Mouse (Mus musculus): ENCODE results near the gene Bcr. TPM values are rescaled to one million over a fixed set of nuclear protein-coding genes. Genes with fewer than 3 reads are reported as not detected.

Gene Bcr
- total RNA-seq, 2 experiments from 2014 or later: 11.6 to 12.3 TPM

DNA sequence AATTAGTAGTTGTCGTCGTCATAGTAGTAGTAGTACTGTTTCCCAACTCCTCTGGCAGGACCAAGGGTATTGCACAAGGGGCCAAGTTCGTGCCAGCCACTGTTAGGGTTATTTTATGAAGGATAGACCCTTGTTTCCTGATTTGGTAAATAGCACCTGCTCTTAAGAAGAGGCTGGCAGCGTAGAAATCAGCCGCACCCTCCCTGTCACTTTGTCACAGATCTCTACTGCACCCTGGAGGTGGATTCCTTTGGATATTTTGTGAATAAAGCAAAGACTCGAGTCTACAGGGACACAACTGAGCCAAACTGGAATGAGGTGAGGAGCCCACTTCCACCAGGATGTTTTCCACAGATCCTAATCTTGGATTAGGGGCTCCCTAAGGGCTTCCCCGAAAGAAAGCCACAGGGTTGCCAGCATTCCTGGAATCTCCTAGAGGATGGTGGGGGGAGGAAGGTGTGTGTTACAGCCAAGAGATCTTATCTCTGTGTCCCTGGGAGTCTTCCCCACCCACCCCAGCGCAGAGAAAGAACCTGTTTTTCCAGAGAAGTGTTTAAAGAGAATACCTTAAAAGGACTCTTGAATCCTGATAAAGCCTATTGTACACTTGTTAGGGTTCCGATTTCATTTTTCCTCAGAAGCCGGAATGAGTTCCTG lies 105.6 kb downstream of the Bcr start:
- intact Hi-C loops (cut with DNase I): no loop called here
- DNase-seq: no peak

DNA sequence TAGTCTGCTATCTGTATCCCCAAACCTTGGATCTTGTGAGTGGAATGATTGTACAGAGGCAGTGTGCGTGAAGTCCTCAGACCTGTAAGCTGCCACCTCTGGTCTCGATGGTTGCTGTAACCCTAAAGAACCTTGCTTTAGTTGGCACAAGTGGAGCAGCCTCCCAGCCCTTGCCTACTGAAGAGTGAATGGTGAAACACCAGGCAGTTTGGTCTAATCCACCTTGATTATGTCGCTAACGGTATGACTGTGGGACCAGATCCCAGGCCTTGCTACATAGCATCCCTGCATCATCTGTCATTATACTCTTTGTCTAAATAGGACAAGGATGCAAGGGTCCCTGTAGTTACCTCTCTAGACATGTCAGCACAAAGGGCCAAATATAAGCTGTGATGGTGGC lies 106.2 kb downstream of the Bcr start:
- no peak for DNase-seq
- intact Hi-C loops (cut with DNase I): no loop called here

DNA sequence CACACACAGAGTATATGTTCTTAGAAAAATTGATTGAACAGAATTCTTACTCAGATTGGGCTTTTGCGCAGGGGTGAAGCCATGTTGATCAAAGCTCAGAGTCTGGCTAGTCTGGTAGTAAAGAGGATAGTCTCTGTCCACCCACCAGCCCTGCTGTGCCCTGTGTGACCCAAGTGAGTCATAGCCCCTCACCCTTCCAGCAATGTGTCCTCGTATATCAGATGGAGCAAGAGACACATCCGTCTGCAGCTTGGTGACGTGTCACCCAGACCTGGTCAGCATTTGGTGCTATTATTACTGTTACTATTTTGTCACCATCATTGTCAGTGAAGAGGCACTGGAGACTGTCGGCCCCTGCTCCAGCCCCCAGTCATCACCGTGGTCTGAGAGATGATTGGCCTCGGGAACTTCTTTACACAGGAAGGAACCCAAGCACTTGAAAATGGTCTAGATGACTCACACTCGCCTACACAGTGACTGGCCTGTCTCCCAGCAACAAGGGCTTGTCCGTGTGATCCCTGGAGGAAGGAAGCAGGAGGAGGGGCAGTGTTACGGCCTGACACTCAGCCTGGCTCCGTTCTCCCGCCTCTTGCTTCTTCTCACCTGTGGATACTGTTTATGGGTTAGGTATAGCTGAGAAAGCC lies 109.9 kb downstream of the Bcr start:
- peak; percentile 44 to 46 for DNase-seq

DNA sequence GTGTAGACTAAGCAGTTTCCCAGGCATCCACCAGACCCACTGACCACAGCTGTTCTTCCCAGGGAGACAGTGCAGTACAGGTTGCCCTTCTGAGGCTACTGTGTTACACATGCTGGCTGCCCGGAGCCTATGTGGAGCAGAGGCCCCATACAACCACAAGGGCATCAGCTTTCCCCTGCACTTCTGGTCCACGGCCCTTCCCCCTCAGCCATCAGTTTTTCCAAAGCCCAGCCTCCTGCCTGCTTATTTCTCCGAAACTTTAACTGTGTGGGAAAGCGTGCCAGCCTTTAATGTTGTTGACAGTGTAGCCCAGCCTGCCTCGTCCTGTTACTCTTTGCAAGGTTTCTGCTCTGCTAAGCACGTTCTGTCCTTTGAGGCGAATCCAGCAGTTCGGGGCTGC lies 112.7 kb downstream of the Bcr start:
- DNase-seq: no peak
- intact Hi-C loops (cut with DNase I): no loop called here

More for the DNA sequence above, 109.9 kb downstream of the Bcr start:
- intact Hi-C loops (cut with DNase I): no loop called here

DNA sequence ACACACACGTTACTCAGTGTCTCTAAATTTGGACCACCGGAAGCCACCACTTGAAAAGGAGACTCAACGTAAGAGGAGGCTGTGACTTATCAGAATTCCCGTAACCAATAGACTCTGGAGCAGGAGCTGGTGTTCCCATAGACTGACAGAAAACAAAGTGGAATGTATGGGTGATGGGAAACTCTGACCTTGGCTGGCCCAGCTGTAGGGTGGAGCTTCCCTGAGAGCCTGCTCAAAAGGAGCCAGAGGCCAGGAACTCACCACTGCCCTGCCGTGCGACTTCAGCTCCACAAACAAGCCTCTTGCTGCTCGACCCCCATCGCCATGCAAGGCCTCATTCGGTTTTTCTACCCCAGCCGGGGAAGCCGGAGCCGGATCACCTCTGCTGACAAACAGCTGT lies 113.3 kb downstream of the Bcr start:
- DNase-seq: no peak
- intact Hi-C loops (cut with DNase I): no loop called here

DNA sequence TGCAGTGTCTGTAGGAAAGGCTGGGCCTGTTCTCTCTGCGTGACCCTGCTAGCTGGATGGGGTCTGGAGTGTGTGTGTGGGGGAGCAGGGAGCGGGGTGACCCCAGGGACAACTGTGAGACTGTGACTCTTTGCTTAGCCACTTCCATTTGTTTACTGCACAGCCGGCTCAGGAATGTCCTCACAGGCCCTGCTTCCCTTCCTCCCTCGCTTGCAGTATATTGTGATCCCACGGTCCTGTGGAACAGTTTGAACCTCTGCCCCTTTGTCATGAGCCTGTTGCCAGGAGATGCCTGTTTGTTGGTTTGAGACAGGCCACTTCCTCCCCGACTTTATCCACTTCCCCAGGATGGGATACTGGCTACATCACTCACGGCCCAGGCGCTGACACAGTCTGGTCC lies 116.1 kb downstream of the Bcr start:
- DNase-seq: no peak
- intact Hi-C loops (cut with DNase I): no loop called here

DNA sequence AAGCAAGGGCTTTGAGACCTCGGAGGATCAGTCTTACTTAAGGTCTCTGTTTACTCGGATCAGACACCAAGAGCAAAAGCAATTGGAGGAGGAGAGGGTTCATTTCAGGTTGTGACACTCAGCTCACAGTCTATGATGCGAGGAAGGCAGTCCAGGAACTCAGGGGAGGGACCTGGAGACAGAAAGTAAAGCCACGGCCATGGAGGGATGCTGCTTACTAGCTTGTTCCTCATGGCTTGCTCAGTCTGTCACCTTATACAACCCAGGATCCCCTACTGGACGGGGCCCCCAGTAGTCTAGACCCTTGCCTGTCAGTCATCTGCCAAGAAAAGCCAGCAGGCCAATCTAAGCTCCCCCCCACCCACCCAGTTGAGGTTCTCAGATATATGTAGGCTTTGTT lies 118.5 kb downstream of the Bcr start:
- DNase-seq: no peak
- intact Hi-C loops (cut with DNase I): no loop called here

DNA sequence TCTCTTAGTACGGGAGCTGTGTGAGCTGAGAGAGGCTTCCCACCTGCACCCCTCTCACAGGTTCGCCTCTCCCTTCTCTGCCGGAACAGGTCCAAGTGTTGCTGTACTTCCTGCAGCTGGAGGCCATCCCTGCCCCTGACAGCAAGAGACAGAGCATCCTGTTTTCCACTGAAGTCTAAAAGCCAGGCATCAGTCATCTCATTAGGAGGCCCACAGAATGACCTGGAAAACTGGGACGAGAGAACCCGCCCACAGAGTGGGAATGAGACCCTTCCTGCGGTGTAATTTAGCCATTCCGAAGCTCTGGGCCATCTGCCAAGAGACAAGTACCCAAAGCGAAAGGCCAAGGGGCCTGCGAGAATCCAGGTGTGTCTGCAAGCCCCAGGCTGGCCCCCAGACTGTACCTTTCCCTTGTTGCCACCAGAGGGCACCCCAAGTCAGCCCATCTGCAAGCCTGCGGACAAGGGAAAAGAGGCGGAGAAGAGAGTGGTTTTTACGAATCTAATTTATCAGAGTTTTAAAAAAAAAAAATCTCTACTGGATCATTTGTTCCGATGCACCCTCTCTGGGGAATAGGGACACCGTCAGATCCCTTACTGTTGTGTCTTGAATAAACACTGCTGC lies 121.9 kb downstream of the Bcr start:
- intact Hi-C loops (cut with DNase I): loop anchor here (1.0 to 2.0 kb wide), 4 partner anchors 69 to 303 kb away; no protein-coding TSS in a partner anchor
- DNase-seq: peak; percentile 79 to 87

DNA sequence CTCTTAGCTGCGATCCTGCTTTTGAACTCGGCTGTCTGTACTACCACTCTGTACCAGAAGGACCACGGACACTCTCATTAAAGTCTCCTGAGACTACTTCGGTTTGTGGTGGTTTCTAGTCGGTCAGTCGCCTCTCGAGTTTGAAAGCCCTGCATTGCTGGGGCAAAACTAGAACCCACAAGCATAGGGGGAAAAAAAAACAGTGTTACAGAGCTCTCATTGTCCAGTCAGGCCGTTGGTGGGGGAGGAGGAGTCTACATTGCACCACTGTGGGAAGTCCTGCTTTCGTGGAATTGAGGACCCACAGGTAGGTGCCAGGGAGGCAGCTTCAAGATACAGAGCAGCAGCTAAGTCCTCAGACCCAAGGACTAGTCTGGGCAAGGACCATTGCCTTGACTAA lies 124.4 kb downstream of the Bcr start:
- DNase-seq: no peak
- intact Hi-C loops (cut with DNase I): no loop called here

DNA sequence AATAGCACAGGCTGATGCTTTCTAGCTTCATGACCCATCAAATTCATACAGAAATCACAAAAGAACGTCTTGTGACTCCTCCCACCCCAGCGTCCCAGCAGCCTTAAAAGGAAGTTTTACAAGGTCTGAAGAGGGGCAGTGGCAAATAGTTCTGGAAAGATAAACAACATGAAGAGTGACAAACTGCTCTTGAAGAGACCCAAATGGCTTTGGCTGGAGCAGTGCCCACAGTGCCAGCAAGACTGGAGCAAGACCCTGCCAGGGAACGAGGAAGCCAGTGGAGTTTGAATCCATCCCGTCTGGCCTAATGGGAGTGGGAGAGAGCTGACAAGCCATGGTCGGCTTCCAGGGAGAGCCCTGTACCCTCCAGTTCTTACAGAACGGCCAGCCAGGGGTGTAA lies 126.2 kb downstream of the Bcr start:
- intact Hi-C loops (cut with DNase I): no loop called here
- no peak for DNase-seq

DNA sequence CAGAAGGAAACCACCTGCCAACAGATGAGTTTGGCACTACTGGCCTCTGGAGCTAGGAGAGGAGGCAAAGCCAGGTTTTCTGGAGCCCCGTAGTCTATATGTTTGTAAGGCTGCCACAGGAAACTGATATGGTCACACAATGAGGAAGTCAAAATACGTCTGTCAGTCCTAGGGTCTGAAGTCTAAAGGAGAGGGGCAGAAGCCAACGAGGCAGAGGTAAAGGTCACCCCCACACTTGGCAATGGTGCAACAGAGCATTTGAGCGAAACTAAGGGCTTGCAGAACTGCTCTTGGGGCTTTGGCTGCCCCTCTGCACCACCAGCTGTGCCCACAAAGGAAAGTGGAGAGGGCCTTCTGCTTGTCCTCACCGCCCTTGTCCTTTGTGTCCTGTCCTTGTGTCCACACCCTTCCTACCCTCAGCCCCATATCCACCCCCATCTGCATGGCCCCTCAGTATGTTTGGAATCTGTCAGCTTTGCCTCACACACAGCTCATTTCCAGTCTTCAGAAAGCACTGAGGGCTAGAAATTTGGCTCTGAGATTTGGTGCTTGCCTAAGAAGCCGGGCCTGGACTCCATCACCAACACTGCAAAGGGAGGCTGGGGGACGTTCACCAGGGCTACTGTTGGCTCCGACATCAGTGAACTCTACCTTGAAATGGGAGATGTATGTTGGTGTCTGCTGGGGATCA lies 127.1 kb downstream of the Bcr start:
- intact Hi-C loops (cut with DNase I): no loop called here
- no peak for DNase-seq

DNA sequence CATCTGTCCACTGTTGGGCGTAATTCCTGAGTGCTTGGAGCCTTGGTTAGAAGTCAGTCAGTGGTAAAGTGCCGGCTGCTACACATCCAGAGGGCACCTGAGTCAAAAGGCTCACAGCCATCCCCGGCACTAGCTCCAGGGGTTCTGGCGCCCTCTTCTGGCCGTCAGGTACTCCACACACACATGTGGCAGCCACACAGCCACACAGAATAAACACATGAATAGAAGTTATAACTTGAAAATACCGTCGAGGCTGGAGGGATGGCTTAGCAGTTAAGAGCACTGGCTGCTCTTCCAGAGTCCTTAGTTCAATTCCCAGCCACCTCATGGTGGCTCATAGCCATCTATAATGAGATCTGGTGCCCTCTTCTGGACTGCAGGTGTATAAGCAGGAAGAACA lies 131.3 kb downstream of the Bcr start:
- intact Hi-C loops (cut with DNase I): no loop called here

DNA sequence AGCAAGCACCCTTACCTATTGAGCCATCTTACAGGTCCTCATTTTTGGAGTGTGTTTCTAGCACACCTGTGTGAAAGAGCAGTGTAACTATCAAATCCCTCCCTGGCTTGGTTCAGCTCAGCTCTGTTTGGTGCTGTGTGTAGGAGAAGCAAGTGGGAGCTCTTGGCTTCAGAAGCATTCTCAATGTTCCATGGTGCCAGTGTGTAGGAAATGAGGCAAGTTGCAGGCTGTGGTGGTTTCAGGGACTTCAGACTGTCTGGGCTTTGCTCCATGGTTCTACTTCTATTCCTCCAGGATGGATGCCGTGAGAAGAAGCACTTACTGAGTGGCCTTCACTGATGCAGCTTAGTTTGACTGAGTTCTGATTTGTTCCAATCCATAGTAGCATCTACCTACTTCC lies 137.4 kb downstream of the Bcr start:
- no peak for DNase-seq
- intact Hi-C loops (cut with DNase I): no loop called here

More for the DNA sequence above, 131.3 kb downstream of the Bcr start:
- no peak for DNase-seq

DNA sequence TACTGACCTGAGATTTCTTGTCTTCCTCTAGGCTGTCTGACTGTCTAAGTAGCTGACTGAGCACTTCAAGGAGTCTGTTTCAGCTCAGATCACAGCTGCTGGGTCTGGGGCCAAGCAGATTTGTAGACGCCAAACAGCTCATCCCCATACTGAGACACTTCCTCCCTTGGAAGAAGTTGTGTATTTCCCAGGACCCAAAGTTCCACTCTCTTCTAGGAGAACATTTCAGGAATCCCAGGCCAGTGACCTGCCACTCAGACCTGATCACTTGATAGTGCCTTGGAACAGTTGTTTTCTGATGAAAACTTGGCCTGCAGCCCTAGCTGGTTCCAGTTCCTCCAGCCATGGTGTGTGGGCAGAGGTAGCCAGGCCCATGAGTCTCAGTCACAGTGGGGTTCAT lies 140.3 kb downstream of the Bcr start:
- DNase-seq: peak; percentile 22 to 38
- intact Hi-C loops (cut with DNase I): no loop called here

DNA sequence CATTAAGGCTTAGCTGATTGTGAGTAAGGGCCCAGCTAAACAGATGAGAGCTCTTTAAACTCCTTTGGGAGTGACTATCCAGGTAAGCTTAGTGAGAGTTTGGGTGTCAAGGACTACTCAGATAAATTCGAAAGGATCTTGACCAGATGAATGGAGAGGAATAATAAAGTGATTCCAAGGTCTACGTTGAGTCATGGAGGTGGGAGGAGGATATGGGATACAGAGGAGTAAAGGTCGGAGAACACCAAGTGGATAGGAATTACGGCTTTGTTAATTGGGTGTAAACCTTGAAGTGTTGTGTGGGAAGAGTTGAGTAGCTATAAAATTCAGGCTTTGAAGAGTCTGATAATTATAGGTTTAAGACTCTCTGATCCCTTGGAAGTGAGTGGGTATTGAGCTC lies 145.8 kb downstream of the Bcr start:
- intact Hi-C loops (cut with DNase I): no loop called here
- DNase-seq: no peak

DNA sequence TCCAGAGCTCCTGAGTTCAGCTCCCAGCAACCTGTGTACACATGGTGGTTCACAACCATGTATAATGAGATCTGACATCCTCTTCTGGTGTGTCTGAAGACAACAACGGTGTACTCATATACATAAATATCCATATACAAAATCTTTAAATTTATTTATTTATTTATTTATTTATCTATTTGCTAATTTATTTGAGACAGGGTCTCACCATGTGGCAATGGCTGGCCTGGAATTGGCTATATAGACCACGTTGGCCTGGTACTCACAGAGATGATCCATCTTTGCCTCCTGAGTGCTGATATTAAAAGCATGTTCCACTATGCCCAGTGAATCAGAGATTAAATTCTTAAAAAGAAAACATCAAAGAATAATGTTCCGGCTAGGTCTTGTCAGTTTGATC lies 150.4 kb downstream of the Bcr start:
- DNase-seq: no peak
- intact Hi-C loops (cut with DNase I): no loop called here

DNA sequence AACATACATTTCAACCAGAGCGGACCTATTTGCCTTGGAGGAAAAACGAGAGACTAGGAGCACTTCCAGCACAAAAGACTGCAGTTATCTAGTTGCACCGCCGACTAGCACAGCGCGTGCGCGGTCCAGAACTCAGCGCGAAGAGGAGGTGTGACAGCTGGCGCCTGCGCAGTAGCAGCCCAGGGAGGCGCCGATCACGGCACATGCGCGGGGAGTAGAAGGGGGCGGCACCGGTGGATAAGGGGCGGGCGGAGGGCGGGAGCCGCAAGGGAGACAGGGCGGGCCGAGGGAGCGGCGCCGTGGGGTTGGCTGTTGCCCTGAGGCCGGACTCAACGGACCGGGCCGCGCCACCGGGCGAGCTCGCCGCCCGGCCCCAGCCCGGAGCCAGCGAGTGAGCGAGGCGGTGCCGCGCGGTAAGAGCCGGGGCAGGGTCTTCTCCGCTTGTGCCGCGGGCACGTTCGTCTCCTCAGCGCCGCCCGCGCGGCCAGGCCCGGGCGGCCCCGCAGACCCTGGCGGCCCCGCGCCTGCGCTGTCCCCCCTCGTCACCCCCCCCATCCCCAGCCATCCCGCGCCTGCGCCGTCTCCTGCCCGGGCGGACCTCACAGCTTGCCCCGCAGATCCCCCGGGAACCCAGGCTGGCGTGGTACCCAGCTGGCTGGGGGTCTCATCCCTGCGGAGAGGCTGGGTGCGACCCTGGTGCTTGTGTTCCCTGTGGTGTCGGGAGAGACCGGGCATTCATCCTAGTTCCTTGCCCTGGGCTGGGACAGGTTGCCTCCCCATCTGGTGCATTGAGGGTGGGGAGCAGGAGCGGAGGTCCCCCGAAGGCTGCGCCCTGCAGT lies 151.6 kb downstream of the Bcr start, which contains the start of gene Specc1l:
TSS of gene Specc1l (plus strand) at position 267 of the 839 bp plus-strand sequence.
- intact Hi-C loops (cut with DNase I): no loop called here
- peak; percentile 97 to 98 for DNase-seq

DNA sequence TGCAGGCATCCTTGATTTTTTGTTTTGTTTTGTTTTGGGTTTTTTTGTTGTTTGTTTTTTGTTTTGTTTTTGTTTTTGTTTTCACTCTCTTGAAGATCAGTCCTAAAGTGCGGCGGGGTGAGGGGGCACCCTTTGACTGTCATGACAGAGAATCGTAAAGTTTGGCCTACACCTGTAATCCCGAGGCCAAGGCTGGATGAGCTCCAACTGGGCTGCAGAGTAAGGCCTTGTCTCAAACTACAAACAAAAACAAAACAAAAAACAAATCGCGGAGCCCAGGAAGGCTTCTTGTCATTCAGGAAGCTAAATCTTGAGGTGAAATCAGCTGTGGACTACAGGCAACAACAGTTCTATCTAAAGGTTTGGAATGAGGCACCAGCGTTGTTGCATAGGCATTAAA lies 152.6 kb downstream of the Bcr start:
- intact Hi-C loops (cut with DNase I): no loop called here
- DNase-seq: peak; percentile 31 to 44

DNA sequence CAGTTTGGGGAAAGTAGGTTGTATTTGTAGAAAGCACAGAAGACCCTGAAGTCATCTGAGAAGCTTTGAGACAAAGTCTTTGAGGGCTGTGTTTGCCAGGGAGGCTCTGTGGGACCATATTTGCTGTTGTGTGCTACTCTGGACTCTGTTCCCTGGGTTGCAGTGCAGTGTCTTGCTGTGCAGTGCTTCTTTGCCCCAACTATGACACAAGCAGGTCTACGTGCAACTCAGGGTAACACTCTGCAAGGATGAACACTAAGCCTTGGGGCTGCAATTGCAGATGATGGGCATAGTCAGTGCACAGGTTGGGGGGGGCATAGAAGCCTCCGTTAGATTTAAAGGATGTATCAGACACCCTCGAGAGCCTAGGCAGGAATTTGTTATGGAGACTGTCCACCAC lies 160.3 kb downstream of the Bcr start:
- intact Hi-C loops (cut with DNase I): no loop called here
- no peak for DNase-seq

DNA sequence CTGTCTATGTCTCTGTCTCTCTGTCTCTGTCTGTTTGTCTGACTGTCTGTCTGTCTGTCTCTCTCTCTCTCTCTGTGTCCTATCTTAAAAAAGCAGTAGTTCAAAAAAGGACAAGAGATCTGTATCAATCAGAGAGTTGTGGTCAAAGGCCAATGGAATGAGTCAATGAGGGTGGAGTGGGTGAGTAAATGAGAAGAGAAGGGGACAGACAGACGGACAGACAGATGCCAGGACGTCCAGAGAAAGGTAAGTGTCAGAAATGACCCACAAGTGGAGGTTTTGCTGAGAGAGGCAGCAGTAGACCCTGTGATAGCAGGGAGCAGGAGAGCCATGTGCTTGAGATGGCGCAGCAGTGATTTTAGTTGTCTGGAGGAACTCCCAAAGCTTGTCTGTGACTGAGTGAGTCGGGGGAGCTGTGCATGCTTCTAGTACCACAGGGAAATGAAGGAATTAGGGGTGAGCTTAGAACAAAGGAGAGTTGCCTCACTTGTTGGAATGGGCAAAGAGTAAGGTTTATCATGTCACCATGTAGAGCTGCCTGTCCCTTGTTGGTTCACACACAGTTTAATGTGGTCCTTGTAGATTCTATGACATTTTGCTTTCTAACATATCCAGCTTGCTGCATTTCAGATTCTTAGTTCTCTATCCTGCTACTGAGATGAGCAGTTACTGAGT lies 161.7 kb downstream of the Bcr start:
- no peak for DNase-seq
- intact Hi-C loops (cut with DNase I): no loop called here

Measured in heart, postnatal 14 days (tissue).